Mouse (Mus musculus) telencephalon, adult 2 months (tissue): ENCODE data around the gene Cbx3.
A peak's percentile ranks its signal among the peaks of the same experiment; 100 is the strongest.
"Not testable (repeated sequence)": the region's sequence is repeated elsewhere in the genome, so short reads cannot be mapped to it uniquely, and the experiment has no call there.

Experiments
- DNase-seq: peaks from one replicate; pipeline ENCODE4 v3.0.0-alpha.2; 2011; ENCODE audit warnings: low read depth, low spot score

The Cbx3 gene

DNA sequence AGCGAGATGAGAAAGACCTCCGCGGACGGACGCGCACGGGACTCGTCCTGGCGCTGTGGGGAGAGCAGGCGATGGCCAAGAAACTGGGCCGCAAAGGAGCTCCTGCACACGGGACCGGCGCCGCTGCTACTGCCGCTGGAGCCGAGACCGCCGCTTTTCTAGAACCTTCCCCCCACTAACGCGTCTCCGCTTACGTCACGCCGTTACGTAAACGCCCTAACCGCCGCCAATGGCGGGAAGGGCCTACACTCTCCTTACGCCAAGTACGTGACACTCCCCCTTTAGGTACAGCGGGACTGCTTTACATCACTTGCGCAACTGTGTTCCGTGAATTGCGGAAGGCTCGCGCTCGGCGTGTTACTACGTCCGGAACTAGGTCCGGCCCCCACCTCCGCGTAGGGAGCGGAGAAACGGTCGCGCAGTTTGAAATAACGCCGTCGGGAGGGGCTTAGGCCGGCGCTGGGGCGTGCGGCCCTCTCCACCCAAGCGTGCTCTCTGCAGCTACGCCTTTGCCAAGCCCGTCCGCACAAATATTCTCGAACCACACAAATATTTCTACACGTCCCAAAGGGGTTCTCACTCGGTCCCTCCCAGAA lies 347 bp upstream of the Cbx3 start, which contains the start of gene Hnrnpa2b1:
Gene Hnrnpa2b1, minus strand, starts transcription at position 180 of the 596 bp plus-strand sequence.
- peak; percentile 99 for DNase-seq

DNA sequence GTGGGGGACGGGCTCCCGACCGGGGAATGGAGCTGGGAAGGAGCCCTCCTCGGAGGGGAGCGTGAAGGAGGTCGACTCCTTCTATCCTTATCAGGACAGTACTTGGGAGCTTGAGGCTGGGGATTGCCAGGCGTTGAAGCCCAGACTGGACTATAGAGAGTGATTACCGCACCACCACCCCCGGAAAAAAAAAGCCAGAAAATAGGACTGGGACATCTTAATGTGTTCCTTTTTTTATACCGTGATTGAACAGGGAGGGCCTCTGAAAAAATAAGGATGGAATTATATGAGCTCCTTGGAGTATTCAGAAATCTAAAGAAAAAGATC lies 982 bp downstream of the Cbx3 start:
- DNase-seq: no peak

DNA sequence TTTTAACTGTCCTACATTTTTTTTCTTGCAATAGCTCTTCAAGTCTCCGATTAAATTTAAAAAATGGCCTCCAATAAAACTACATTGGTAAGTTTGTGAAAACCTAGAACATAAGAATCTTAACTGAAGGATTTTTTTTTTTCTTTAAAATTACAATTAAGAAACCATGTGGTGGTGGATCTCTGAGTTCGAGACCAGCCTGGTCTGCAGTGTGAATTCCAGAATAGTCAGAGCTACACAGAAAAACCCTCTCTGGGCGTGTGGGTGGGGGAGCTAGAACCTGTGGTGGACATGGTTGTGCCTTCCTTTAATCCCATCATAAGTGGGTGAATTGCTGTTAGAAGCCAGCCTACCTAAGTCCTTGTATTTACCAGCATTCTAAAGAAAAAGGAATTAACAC lies 1.6 kb downstream of the Cbx3 start:
- no peak for DNase-seq

DNA sequence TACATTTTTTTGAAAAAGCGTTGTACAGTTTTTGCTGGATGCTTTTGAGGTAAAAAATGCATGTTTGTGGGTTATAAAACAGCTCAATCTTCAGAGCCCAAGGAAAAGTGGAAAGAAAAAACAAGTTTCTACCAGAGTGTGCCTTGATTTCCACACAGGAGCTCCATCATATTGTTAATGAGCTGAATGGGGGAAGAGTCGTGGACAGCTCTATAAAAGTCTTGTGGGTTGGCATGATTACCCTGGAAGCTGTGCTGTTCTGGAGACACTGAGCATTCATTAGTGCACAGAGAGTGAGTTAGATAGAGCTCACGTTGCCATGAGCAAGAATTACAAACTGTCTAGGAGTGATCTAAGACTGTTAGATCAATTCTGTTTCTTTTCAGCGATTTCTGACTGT lies 2.1 kb downstream of the Cbx3 start:
- no peak for DNase-seq

DNA sequence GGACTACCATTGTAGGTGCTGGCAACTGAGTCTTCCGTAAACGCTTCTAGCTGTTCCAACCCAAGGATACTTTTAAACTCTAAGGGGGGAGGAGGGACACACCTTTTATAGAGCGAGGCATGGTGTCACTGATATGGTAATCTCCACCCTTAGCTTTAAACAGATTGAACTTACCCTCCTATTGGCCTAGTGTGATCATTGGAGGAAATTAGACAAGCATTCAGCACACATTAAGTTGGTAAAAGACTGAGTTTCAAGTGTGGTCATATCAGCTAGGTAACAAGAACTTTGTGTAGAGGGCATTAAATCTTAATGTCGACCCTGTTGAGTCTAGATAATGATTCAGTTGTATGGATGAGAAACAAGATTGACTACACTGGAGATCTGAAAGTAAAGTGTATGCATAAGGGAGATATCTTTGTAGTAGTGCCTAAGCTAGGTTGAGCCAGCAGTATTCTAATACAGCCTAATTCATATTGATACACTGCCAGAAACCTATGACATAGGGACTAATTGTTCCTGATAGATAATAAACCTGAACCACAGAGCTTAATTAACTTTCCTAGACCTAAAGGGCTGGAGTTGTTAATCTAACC lies 9.1 kb downstream of the Cbx3 start:
- DNase-seq: no peak

DNA sequence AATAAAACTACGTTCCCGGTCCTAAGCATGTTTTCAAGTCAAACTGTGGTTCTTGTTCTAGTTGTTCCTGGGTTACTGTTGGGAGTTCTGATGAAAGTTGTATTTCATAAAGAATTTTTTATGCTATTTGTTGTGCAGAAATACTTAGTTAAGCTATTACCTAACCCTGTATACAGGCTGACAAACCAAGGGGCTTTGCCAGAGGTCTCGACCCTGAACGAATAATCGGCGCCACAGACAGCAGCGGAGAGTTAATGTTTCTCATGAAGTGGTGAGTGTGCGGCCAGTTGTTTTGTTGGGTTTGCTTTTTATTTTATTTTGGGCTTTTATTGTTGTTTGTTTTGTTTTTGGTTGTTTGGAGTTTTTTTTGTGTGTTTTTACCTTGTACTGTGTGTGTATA lies 11.4 kb downstream of the Cbx3 start:
- DNase-seq: no peak

DNA sequence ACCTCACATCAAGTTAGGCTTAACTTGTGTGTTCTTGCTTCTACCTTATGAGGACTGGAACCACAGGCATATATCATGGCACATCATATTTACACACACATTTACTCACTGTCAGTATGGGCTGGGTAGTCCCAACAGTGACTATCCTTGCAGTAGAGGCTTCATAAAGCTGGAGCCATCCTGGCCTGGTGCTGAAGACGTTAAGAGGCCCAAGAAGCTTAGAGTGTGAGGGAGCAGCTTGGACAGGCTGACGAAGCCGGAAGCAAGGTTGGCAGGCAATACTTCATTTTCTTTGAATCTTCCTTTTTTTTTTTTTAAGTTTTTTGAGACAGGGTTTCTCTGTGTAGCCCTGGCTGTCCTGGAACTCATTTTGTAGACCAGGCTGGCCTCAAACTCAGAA lies 13.7 kb downstream of the Cbx3 start:
- no peak for DNase-seq

DNA sequence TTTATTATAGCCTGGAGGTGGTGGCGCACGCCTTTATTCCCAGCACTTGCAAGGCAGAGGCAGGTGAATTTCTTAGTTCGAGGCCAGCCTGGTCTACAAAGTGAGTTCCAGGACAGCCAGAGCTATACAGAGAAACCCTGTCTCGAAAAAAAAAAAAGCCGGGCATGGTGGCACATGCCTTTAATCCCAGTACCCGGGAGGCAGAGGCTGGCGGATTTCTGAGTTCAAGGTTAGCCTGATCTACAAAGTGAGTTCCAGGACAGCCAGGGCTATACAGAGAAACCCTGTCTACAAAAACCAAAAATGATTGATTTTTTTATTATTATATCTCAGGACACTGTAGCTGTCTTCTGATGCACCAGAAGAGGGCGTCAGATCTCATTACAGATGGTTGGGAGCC lies 14.4 kb downstream of the Cbx3 start:
- not testable (repeated sequence) for DNase-seq

DNA sequence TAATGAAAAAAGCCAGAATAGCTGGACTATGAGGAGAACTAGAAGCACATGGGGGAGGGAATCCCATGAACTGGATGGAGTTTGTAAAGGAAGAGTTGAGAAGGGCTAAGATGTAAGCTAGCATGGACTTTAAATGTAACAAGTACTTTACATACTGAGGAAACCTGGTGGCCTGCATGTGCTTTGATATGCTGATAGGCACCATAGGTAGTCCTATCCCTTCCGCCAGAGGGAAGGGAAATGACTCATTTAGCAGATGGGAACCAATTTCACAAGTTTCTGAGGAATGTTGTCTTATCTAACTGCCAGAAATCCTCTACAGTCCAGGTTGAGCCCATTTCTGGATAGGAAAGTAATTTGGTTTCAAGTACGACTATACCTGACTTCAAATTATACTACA lies 15.5 kb downstream of the Cbx3 start:
- DNase-seq: no peak

DNA sequence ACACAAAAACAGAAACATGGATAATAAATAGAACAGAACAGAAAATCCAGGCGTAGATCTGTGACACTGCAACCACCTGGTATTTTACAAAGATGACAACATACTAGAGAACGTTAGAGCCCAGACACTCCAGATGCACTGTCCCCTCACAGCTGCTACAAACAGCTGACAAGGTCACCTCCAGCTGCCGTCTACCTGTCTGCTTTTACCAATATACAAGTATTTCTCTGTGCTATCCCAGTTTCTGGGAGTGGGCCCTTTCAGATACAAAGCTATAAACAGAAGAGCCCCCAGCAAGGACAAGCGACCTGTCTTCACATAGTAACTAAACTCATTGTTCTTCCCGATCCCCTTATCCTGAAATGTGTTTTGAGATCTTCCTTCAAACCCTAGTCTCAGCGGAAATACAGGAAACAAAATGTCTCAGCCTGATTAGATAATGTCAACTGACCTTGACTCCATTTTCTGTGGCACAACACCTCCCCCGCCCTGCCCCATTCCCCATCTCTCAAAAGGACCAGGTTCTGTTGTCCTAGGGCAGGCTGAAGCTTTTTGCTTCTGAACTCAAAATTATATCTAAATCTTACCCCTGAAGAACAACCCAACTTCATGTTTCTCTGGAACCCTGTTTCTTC lies 16.0 kb downstream of the Cbx3 start:
- no peak for DNase-seq

DNA sequence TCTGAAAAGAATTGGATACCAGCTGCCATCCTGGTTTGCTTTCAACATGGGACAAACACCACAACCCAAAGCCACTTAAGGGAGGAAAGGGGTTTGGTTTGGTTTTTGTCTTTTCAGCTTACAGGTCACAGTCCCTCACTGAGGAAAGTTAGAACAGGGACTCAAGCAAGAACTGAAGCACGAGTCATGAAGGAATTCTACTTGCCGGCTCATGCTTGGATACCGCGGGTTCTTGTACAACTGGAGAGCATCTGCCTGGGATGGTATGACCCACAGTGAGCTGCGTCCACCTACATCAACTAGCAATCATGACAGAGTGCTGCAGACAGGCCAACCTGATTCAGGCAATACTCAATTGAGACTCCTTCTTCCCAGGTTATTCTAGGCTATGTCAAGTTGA lies 16.6 kb downstream of the Cbx3 start:
- no peak for DNase-seq

DNA sequence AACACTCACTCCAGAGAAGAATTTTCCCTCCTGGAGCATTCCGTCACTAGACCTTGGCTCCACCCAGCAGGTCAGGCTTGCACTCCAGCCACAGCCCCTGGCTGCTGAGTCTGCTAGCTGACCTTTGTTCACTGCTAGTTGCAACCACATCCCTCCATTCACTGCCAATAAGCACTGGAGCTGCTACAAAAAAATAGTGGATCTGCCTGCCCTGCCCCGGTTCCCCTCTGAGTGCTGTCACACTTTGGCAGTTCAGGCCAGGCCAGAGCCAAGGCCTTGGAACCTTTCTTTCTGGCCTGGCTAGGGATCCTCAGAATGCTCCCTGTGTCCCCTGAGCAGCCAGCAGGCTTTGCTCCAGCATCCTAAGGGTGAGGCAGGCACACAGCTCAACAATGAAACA lies 19.6 kb downstream of the Cbx3 start:
- DNase-seq: no peak

DNA sequence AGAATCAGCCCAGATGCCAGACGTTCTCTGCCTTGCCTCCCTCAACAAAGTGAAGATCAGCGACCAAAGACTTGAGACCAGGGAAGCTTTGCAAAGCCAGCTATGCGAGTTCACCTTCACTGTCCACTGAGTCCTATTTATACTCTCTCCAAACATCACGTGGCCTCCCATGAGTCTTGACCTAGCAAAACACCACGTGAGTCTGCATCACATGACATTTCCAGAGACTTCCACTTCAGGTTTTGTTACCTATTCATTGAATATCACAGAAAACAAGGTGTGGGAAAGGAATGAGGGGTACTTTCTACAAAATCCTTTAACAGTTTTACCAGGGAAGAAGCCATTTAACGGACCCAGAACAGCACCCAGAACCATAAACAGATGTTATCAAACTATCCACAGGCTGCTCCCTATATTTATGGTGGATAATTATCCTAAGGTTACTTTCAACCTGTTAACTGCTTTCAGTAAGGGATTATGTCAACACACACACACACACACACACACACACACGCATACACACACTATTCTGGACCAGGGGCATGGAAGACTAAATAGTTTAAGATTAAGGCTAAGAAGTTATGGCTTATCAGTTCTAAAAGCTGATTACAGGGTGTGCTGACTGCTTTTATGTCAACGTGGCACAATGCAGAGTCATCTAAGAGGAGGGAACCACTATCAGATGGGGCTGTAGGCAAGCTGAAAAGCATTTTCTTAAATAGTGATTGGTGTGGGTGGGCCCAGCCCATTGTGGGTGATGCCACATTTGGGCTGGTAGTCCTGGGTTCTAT lies 27.4 kb downstream of the Cbx3 start:
- DNase-seq: no peak

DNA sequence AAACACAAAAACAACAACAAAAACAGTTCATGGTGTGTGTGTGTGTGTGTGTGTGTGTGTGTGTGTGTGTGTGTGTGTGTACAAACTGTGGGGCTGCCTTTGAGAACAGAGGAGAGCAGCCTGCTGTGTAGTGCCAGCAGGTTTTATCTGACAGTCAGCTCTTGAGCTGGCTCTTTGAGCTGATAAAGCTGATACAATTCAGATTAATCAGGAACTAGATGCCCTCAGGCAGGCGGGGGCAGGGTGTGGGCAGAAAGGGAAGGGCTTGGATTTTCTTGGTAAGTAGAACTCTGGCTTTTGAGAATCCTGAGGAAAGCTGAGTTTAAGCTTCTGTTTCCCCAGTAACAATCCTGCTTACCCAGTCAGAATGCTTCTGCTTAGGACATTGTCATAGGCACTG lies 35.5 kb downstream of the Cbx3 start:
- no peak for DNase-seq

DNA sequence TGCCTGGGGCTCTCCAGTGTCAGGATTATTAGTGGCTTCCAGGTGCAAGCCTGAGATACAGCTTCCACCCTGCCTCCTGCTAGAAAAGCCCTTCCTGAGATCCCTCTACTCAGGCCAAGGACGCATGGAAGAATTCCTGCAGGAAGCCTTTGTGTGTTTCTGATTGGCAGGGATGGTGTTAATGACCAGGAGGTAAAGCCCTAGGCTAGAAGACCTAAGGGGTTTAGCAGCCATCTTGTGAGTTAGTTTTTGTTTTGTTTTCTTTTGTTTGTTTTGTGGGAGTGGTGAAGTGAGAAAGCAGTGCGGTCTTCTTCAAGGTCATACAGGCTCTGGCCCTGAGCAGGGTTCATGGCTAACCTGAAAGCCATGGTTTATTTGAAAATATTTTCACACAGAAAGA lies 37.4 kb downstream of the Cbx3 start:
- DNase-seq: no peak

DNA sequence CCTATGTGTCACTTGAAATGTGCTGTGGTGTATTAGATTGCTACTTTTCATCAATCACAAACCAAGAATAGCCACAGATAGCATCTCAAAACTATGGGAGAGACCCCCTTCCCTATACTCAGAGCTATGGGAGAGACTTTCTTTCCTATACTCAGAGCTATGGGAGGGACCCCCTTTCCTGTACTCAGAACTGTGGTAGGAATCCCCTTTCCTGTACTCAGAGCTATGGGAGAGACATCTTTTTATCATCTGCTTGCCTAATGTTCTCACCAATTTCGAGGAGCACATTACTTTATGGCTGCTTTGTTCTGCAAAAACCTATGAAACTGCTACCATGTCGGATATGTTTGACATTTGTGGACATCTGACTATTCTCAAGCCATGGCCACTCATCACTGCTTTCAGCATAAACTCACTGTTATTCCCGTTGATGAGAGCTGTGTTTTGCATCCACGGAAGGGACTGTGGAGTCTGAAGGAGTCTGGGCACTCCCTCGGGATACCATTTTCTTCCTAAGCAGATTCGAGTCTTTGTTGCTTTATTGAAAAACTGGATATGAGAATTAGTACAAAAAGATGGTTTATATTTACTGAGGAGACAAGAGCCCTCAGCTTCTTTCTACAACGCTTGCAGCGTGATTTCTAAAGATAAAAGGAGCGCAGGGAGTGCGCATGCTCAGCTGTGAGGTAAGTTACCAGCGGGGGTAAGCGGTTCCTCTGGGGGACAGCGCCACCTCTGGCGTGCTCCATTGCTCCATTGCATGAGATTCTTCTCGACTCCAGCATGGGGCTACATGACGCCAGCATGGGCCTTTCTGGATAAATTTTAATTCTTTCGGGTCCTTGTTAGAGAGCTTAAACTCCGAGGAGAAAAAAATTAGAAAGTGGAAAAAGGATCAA lies 38.8 kb downstream of the Cbx3 start:
- DNase-seq: peak; percentile 74

DNA sequence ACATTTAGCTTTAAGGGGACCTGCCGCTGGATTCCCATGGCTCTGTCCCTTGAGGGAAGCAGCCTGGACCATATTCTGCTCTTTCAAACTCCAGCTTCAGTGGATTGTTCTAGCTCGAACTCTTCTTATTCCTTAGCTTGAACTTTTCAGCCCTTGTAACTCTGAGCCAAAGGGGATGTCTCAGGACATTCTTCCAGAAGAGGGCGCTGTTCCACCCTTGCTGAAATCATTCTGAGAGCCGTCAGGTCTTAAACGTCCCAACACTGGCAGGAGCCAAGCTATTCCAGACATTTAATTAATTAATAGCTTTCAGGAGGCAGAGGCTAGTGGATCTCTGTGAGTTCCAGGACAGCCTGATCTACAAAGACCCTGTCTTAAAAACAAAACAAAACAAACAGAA lies 39.9 kb downstream of the Cbx3 start:
- no peak for DNase-seq

DNA sequence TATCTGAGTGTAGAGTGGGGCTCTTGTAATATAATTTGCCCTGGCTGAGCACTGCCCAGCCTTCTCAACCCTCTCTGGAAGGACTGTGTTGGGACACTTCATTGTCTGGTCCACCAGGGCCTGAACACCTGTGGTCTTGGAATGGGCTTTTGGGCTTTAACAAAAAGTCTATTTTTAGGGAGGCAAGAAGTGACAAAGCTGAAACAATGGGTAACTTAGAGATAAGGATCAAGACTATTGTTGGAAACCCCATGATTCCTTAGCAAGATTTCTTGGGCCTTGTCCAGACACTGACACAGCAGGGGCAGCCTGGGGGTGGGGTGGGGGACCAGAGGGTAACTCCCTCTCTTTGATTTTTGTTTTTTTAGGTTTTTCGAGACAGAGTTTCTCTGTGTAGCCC lies 40.8 kb downstream of the Cbx3 start:
- DNase-seq: no peak

DNA sequence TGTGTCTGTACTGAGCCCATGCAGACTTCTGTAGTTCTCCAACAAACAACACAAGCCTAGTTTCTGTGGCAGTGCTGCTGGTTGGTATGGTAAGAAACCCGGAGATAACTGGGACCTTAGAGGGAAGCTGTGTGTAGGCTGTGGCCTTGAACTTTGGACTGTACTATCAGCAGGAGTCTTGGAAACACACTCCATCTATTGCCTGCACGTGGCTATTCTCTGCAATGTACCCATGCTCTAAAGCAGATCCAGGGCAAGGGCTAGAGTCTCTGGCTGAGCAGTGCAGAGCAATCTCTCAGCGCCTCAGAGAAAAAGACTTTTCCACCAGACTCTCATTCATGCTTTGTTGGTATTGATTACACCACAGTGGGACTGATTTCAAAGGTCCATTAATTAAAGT lies 43.6 kb downstream of the Cbx3 start:
- DNase-seq: no peak

DNA sequence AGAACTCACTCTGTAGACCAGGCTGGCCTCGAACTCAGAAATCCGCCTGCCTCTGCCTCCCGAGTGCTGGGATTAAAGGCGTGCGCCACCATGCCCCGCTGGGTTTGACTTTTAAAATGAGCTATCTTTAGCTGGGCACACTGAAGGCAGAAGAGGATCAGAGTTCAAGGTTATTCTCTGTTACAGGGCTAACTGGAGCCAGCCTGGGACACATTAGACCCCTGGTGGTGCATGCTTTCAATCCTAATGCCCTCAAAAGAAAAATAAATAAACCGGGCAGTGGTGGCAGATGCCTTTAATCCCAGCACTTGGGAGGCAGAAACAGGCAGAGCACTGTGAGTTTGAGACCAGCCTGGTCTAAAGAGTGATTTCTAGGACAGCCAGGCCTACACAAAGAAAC lies 44.7 kb downstream of the Cbx3 start:
- no peak for DNase-seq

DNA sequence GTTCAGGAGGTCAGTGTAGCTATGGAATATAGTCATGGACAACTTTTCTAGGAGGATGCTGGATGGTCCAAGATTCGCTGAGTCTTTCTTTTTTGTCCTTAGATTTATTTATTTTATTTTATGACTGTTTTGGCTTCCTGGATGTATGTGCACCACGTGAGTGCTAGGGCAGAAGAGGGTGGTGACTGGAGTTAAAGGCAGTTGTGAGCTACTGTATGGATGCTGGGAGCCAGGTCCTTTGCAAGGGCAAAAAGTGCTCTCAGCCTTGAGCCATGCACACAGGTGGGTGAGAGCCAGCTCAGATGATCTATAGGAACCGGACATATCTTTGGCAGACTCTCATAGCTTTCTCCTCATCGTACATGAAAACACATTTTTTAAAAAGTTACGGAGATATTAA lies 53.1 kb downstream of the Cbx3 start:
- no peak for DNase-seq

DNA sequence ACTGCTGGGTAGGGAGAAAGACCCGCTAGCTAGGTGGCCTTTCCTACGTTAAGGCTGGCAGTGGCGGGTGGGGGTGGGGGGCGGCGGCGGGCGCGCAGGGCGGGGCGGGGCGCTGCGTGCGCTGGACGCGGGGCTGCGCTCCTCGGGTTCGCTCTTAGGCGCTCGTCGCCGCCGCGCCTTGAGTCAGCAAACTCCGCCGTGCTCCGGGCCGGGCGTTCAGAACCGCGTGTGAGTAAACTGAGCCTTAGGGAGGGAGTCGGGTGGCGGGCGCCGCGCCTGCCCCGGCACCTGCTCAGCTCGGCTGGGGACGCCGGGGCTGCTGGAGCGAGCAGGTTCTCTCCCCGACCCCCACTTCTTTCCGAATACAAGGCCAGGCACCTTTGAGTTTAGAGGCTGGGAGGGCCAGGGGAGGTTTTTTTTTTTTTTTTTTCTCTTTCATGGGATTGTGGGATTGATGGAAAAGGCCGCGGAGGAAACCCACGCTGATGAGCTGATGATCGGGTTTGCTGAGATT lies 53.7 kb downstream of the Cbx3 start, which contains the start of gene Snx10:
Gene Snx10, plus strand, starts transcription at position 95 of the 514 bp plus-strand sequence.
- DNase-seq: peak; percentile 28
